Mouse (Mus musculus): ENCODE results near the gene Diaph3.

DNA sequence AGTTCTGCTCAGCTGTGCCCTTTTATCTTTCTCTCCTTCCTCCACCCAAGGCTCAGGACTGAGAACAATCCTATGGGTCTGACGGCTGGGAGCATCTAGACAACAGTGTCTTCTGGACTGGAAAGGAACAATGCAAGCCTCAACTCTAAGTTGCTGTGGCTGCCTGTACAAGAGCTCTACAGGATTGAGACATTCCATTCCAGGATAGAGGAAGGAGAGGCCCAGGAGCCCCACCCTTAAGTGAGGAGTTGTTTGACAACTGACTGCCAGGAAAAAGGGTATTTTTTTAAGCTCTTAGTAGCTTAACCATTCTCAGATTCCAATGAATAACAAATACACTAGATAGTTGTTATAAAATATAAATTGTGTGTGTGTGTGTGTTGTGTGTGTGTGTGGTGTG is 53.0 kb downstream of the Diaph3 start:
- TF ChIP-seq CTCF (IDR thresholded peaks at IDR 0.05; ENCODE audit: low read depth) = no peak
- TF ChIP-seq EP300 (IDR thresholded peaks at IDR 0.05; ENCODE audit: low read depth) = no peak
